Mouse (Mus musculus) common myeloid progenitor, adult 5-6 weeks (primary cell): ENCODE results near the gene Vdac1. TPM values are rescaled to one million over a fixed set of nuclear protein-coding genes. Genes with fewer than 3 reads are reported as not detected.
"Not testable (repeated sequence)": the region's sequence is repeated elsewhere in the genome, so short reads cannot be mapped to it uniquely, and the experiment has no call there.

Source experiments
- ATAC-seq: replicated peaks from 2 replicates; pipeline ENCODE4 v1.8.0; 2016; ENCODE audit warnings: low read depth, mild to moderate bottlenecking, moderate TSS enrichment, inconsistent platforms; ENCODE audit not compliant: poor library complexity, severe bottlenecking
- total RNA-seq: library from RNA; stranded (forward); fragments of 200-1000, 187-1606 nt; gene quantifications from 2 replicates; pipeline ENCODE4 v1.2.3, GENCODE M21; 2017

Gene Vdac1
- total RNA-seq, 1 experiment from 2014 or later = 274 TPM

DNA sequence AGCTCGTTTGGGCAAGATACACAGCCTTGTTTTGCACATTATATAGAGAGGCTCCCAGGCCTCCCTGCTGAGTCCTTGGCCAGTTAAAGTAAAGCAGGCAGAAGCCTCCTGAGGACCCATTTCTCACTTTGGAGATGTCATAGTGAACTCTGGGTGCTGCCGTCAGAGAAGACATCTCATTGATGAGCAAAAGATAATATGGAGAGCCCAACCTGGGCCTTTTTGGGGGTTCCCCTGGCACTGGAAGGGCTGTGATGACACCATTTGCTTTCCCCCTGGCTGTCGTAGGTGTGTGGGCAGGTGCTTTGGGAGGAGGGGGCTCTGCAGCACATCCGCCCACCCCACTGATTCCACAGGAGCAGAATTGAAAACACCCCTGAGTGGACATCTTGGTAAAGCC is 18.4 kb upstream of the Vdac1 start:
- no peak for ATAC-seq

DNA sequence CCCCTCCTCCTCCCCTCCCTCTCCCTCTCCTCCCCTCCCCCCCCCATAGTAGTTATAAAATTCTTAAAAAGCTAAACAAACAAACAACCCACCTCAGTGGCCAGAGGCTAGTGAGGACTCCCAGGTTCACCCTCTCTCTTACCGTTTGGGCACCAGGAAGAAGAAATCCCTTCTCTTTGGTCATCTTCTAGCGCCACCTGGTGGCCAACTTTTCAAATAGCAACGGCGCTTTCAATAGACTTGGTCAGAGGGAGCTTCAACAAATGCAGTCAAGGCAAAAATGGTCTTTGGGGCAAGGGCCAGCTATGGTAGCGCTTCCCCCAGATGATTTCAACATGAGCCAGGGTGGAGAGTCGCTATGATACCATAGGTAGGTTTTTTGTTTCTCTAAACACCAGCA is 17.5 kb upstream of the Vdac1 start:
- ATAC-seq = peak; percentile 55

DNA sequence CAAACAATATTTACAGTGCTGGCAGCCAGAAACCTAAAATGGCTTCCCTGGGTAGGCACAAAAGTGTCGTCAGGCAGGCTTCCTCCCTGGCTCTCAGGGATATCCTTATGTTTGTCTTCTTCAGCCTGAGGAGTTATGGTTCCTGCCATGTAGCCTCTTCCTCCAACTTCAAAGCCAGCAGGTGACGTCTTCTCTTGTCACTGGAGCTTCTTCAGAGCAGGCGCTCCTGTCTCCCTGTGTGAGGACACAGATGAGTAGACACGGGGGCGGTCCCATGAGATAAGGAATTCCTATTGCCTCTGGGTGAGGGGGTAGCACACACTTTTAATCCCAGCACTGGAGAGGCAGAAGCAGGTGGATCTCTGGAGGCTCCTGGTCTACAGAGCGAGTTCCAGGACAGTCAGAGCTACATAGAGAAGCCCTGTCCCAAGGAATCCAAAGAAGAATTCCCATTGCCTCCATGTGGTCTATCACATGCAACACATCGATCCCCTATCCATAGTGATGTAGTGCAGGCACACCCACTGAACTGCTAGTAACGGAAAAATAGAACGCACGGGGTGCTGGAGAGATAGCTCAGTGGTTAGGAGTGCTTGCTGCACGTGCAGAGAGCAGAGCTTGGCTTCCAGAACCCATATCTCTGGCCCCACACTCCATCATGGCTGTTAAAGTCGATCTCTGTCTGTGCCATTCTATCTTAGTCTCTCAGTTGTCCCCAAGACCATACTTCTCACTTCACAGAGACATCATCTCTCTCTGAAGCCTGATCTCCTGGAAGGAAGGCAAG is 15.5 kb upstream of the Vdac1 start:
- ATAC-seq = no peak

DNA sequence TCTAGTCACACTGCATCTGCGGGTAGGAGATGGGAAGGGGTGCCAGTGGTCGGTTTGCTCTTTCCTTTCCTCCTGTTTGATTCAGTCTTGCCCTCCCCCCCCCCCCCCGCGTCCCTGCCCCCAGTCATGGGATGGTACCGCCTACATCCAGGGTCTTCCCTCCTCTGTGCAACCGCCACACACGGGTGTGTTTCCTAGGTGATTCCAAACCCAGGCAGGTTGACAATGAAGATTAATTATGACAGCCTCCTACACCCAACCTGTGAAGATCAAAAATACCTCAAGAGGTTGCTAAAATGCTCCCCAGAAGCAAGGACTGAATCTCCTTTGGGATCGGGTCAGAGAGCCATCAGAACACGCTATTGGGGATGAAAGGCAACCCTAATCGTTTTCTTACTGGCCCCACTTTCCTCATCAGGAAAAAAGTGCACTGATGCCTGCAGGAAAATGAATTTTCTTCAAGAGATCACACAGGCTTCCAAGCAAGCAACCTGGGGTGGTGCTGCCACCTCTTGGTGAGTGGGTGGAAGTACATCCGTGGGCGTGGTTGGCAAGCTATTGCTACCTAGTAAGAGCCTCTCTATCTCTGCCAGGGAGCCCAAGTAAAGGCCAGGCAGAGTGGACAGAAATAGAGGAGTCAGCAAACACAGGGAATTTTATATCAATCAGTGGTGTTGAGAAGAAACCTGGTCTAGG is 14.6 kb upstream of the Vdac1 start:
- peak; percentile 86 for ATAC-seq

DNA sequence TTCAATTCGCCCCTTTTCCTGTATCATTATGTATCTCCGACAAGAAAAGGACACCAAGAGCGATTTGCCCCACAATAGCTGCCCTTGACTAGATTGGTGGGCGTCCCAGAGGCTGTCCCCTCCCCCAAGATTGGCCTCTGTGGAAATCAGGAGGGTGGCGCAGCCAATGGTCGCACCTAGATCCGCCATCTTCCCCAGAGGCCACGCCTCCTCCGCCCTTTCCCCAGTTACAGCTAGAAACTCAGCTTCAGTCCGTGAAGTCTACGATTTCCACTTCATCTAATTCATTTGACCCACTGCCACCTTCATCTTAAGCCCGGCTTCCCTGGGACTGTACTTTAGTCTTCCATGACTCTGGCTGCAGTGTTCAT is 14.0 kb upstream of the Vdac1 start:
- ATAC-seq = peak; percentile 67

DNA sequence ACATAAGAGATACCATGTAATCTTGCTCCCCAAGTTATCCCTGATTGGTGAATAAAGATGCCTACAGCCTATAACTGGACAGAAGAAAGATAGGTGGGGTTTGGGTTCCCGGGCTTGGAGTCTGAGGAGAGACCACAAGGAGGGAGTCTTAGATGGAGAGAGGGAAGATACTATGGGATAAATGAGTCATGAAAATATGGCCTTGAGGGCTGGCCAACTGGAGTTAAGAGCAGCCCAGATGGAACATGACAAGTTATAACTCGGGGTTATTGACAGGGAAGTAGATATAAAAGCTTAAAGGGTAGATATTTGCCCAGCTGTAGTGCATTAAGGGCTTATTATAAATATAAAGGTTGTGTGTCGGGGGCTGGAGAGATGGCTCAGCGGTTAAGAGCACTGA is 12.5 kb upstream of the Vdac1 start:
- no peak for ATAC-seq

DNA sequence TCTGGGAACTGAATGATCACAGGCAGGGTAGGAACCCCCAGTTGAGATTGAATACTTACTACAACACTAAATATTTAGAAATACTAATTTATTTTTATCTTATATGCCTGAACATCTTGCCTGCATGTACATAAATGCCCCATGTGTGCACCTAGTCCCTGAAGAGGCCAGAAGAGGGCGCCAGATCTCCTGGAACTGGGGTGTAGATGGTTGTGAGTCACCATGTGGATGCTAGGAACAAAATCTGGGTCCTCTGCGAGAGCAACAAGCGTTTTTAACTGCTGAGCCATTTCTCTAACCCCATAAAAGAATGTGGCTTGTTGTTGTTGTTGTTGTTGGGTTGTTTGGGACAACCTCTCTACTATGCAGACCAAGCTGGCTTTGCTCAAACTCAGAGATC is 11.9 kb upstream of the Vdac1 start:
- ATAC-seq = no peak

GRCm38 (mm10) chr11:52350924-52351323 is 9.7 kb upstream of the Vdac1 start:
- peak; percentile 75 for ATAC-seq

DNA sequence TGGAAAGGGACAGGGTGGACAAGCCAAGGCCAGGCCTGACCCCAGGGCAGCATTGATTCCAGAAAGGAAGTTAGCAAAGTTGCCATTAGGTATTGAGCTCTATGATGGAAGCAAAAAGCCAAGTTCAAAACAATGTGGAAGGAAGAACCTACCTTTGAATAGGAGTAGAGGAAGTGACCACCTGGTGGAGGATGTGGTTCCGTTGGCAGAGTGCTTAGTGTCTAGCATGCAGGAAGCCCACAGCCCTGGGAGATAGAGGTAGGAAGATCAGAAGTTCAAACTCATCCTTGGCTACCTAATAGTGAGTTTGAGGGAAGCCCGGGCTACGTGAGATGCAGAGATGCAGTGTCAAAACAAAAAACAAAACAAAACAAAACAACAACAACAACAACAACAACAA is 8.4 kb upstream of the Vdac1 start:
- no peak for ATAC-seq

DNA sequence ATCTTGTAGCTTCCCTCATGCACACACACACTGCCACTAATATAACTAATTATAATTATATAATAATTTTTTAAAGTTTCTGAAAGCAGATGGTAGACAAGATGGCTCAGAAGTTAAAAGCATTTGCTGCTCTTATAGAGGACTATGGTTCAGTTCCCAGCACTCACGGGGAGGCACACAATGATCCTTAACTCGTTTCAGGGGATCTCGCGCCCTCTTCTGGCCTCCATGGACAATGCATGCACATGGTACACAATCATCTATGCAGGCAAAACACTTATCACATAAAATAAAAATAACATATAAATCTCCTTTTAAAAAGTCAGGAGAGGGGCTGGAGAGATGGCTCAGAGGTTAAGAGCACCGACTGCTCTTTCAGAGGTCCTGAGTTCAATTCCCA is 6.0 kb upstream of the Vdac1 start:
- no peak for ATAC-seq

GRCm38 (mm10) chr11:52355601-52356000 is 5.1 kb upstream of the Vdac1 start:
- no peak for ATAC-seq

DNA sequence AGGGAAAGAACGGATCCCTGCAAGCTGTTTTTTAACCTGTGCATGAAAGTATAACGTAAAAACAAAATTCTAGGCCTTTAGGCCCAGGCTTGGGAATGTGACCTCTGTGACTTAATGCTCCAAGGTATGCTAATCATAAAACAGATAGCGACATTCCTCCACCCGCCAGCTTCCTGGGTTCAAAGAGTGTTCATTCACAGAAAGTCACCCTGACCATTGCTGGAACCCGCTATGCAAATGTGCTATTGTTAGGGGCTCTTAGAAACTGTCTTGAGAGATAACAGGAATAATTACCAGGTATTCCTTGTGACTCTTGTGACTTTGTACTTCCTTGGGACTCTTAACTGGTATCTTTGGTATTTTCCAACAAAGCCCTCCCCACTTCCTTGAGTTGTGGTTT is 3.6 kb upstream of the Vdac1 start:
- not testable (repeated sequence) for ATAC-seq

GRCm38 (mm10) chr11:52358520-52358919 is 2.1 kb upstream of the Vdac1 start:
- ATAC-seq = no peak

DNA sequence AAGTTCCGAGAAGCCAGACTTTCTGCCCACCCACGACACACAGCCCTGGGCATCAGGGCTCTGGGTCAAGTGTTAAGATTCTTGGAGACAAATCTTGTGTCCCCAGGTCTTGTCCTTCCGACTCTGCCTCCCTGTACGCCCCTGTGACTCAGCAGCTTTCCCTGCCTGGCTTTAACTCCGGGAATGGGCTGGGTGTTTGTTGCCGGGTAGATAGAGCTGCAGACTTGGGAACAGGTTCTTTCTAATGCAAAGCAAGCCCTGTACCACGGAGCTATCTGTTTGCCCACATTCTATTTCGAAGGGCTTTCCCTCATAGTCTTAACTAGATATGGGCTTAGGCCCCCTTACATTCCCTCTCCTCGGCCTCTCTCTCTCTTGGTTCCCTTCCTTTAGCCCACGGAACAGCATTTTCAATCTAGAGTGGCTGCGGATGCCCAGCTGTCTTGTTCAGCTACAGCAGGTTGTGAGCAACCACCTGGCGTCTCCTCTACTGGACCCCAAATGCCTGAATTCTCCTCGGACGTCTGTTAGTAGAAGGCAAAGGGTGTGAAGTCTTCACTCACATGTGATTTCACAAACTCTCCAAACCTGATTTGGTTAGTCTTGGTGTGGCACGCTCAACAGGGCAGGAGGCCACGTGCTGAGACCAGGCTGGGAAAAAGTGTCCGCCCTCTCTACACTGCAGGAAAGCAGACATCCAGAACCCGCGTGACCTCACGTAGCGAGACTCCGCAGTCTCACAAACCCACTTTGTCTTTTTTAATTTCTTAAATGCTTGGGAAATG is 782 bp upstream of the Vdac1 start:
- peak; percentile 50 for ATAC-seq

- no peak; the same call in 1 of the 2 replicates for ATAC-seq
Measured at GRCm38 (mm10) chr11:52361287-52361921, 744 bp downstream of the Vdac1 start.

GRCm38 (mm10) chr11:52364376-52364775 is 3.7 kb downstream of the Vdac1 start:
- no peak for ATAC-seq

GRCm38 (mm10) chr11:52365143-52365542 is 4.5 kb downstream of the Vdac1 start:
- no peak for ATAC-seq

GRCm38 (mm10) chr11:52366358-52366757 is 5.7 kb downstream of the Vdac1 start:
- ATAC-seq = peak; percentile 45

- no peak for ATAC-seq
Measured at GRCm38 (mm10) chr11:52368176-52368985, 7.7 kb downstream of the Vdac1 start.
